Mouse (Mus musculus) neural tube, embryonic 11.5 days (tissue): ENCODE data around the gene Ccp110. TPM values are rescaled to one million over a fixed set of nuclear protein-coding genes. Genes with fewer than 3 reads are reported as not detected.

Experiments
- polyA plus RNA-seq: library from polyadenylated mRNA; unstranded; fragments of >200 nt; fragmentation: Nextera tagmentation; extraction: Ambion mirVana; gene quantifications from 2 replicates; pipeline ENCODE4 v1.2.1, GENCODE M21; 2014

Ccp110 gene
- polyA plus RNA-seq, 1 experiment from 2014 or later = 22.1 TPM

Other genes with a start within 250 kb of the Ccp110 start
- gene Itpripl2, start 220.6 kb upstream of the Ccp110 start, polyA plus RNA-seq = 1.1 and 1.4 TPM in 2 replicates
- gene Coq7, start 179.2 kb upstream of the Ccp110 start, polyA plus RNA-seq = 118 and 127 TPM in 2 replicates
- gene Tmc7, start 127.8 kb upstream of the Ccp110 start, polyA plus RNA-seq = 9.5 and 10.5 TPM in 2 replicates
- gene Tmc5, start 115.3 kb upstream of the Ccp110 start, polyA plus RNA-seq = 0.17 and 0.19 TPM in 2 replicates
- 109 and 114 TPM in 2 replicates for gene Gde1, start 6.8 kb upstream of the Ccp110 start, polyA plus RNA-seq
- gene Vps35l, start 27.7 kb downstream of the Ccp110 start, polyA plus RNA-seq = 77.7 and 80.5 TPM in 2 replicates
- gene Iqck, start 143.2 kb downstream of the Ccp110 start, polyA plus RNA-seq = 2.9 and 3.2 TPM in 2 replicates
- 125 and 131 TPM in 2 replicates for gene Knop1, start 143.7 kb downstream of the Ccp110 start, polyA plus RNA-seq